Comparison of ENCODE assay signal across 8 mouse cellular contexts in the genomic region with DNA sequence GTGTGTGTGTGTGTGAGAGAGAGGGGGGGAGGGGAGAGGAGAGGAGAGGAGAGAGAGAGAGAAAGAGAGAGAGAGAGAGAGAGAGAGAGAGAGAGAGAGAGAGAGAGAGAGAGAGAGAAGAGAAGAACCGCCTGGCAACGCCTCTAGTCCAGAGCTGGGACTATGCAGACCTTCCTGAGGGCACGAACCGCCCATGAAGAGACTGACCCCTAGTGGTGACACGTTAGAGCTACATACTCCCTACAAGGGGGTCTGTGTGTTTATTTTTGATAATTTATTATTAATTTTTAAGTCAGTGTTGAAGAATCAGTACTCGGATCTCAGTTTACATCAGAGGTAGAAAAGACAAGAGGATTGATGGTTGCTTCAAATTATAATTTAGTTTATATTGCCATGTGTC.
DNase-seq lines count a peak whose midpoint lies in the region; ATAC-seq lines count a peak whose summit lies in the region.

No protein-coding gene starts in this region.

- no peak overlapping the region for H3K4me3 ChIP-seq in kidney, embryonic 16.5 days (ENCODE audit: low read length)

- no peak for DNase-seq in frontal cortex, postnatal 25 days (ENCODE audit: low spot score in 2 of 2)
- peak; percentile 52 for DNase-seq in ES-CJ7 (ENCODE audit: low read depth, low spot score)
- peak; percentile 38 for DNase-seq in cerebellum, adult 11-12 months
- DNase-seq in forelimb bud, embryonic 11.5 days (ENCODE audit: low read depth, low spot score), result peak; percentile 66
- DNase-seq in thymus, postnatal 10 days (ENCODE audit: low spot score in 2 of 2), result peak; percentile 14 to 60

- H3K4me1 ChIP-seq in kidney, embryonic 16.5 days (ENCODE audit: insufficient read depth, low read length), result no peaks in the 10 kb centered on the region

- WGBS in kidney, embryonic 16.5 days, result 7% methylated on average over 6 of the region's 6 CpGs

- H3K4me2 ChIP-seq in kidney, embryonic 16.5 days (replicated peaks; ENCODE audit: low read depth, low read length), result no peak overlapping the region

- peaks cover 3% of the 10 kb centered on the region for H3K9me3 ChIP-seq in kidney, embryonic 16.5 days (ENCODE audit: low read length)

- H3K27ac ChIP-seq in kidney, embryonic 16.5 days (ENCODE audit: low read length), result no peak overlapping the region

- no peak overlapping the region for H3K9ac ChIP-seq in kidney, embryonic 16.5 days (replicated peaks; ENCODE audit: low read length)

- peaks cover 16% of the 10 kb centered on the region for H3K36me3 ChIP-seq in kidney, embryonic 16.5 days (ENCODE audit: insufficient read depth, low read length)

- no peaks in the 10 kb centered on the region for H3K27me3 ChIP-seq in kidney, embryonic 16.5 days (ENCODE audit: insufficient read depth, low read length)

- ATAC-seq in frontal cortex, adult (ENCODE audit: low TSS enrichment), result peak; percentile 65; the same call in 1 of the 2 replicates
- ATAC-seq in kidney, embryonic 16.5 days (ENCODE audit: low FRiP score, low TSS enrichment), result peak; percentile 82
- peak; percentile 89 for ATAC-seq in megakaryocyte-erythroid progenitor cell, adult 5-6 weeks (replicated peaks; ENCODE audit: low FRiP score, low TSS enrichment, poor library complexity, severe bottlenecking)

Comparison
In these comparisons a context has a peak if more than half of its experiments do, and no peak if none do; other contexts are left out.
1. DNase-seq: peak in ES-CJ7 (single experiment), cerebellum, adult 11-12 months (single experiment), forelimb bud, embryonic 11.5 days (single experiment) and thymus, postnatal 10 days (2 of 2); none in frontal cortex, postnatal 25 days (0 of 2).
2. Peak in every context shown above with its lines, with median percentiles within 50 percentile points of each other: ATAC-seq.